Mouse (Mus musculus): ENCODE data around the gene Eea1.

DNA sequence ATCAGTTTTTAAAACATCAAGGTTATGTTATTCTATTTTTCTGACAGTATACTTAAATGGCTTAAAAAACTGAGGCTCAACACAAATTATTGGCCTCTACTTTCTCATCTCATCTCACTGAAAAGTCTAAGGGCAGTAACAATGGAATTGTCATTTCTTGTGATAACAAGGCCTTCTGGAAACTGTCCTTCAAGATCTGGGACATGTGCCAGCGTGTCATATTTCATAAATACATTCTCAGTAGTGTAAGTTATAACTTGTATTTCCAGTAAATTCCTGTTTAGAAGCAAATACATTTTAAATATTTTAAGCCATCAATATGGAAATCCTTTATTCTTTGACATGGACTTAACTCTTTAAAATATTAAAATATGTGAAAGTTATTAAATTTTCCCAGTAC is 50.7 kb downstream of the Eea1 start:
- TF ChIP-seq CTCF (conservative IDR thresholded peaks at IDR 0.05; ENCODE audit: low read length) (no peak), POU5F1 (IDR thresholded peaks at IDR 0.05; ENCODE audit: borderline replicate concordance, low read length) (no peak)
